Mouse (Mus musculus): ENCODE measurements around the gene Glo1.

DNA sequence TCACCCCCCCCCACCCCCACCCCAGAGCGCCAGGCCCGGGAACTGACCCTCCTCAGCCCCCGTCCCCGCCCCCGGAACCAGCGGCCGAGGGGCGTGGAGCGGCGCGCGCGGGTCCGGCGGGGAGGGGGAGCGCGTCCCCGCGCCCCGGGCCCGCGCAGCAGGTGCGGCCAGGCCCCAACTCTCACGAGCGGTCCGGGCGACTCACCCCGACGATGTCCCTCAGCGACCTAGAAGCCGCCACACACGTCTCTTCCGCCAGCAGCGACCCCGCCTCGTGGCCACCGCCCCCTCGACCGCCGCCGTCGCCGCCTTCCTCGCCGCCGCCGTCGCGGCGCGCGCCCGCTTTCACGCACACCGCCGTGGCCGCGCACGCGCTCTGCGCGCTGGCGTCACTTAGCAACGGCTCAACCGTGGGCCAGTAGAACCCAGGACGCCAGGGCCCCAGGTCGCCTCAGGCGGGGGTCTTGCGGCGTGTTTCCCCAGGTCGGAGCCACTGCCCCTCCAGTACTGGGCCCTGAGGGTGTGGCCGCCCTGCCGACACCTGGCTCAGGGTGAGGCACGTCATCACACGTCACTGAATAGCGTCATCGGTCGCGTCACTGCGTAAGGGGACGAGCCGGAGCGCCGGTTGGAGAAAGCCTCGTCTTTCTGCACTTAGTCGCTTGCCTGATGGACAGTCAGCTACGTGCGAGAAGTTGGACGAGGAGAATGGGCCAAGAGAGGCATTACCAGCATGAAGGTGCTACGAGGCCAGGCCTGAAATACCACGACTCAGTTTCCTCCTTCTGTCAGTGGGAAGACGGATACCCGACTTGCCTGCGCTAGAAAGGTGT lies 50.5 kb downstream of the Glo1 start, which contains the start of gene Btbd9:
- no peak for TF ChIP-seq POLR2A (IDR thresholded peaks at IDR 0.05; ENCODE audit: borderline replicate concordance, low read depth, low read length)
- TF ChIP-seq CTCF (IDR thresholded peaks at IDR 0.05; ENCODE audit: low read depth, low read length): no peak
